Mouse (Mus musculus): ENCODE results near the gene Rag1. TPM values are rescaled to one million over a fixed set of nuclear protein-coding genes. Genes with fewer than 3 reads are reported as not detected.

Rag1 gene
- polyA plus RNA-seq, 1 experiment, result 0.16 TPM

DNA sequence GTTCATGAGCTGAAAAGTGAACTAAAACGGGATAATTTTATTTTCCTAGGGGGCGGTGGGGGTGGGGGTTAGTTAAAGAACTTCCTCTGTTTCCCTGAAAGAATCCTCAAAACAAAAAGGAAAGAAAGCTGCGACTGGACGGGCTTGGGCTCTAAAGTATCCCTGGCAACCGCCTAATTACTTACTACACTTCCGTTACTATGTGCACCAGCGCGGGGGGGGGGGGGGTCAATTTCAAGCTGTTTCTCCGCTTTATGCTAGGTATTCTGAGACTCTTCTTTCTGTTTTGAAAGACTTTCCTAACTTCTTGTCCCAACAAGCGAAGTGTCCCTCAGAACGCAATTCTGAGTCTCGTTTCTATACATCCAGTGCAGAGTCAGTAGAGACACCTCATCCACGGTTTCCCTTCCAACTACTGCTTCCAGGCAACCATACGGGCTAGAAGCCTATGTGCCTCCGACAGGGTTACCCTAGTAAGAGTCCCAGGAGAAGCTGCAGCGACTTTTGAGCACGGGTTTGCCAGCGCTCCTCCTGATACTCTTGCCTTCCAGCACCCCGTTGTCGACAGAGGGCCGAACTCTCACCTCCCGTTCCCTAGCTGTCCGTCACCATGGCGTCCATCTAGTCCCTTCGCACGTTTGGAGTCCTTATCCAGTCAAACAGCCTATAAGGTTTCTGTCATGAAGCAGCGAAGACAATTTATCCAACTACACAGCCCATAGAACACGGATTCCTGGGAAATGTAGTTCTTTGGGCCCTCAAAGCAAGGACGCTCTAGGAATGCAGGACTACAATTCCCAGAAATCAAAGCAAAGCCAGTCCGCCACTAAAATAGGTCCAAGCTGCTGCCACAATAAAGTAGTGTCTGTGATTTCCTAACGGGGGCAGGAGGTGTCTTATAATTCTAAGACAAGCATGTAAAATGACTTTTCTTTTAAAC lies 20.7 kb downstream of the Rag1 start:
- TF ChIP-seq POLR2A (IDR thresholded peaks at IDR 0.05; ENCODE audit: borderline replicate concordance, extremely low read depth, insufficient read depth, insufficient read length, poor library complexity, severe bottlenecking), result peak; percentile 39; the same call in 1 of the 2 replicates
- TF ChIP-seq CTCF (IDR thresholded peaks at IDR 0.05; ENCODE audit: borderline replicate concordance, extremely low read depth, insufficient read depth, insufficient read length), result no peak
- DNase-seq (ENCODE audit: low read depth), result peak; percentile 99

GRCm38 (mm10) chr2:101627227-101627626 lies 22.1 kb downstream of the Rag1 start:
- no peak for TF ChIP-seq POLR2A (IDR thresholded peaks at IDR 0.05; ENCODE audit: borderline replicate concordance, extremely low read depth, insufficient read depth, insufficient read length, poor library complexity, severe bottlenecking)
- no peak for TF ChIP-seq CTCF (IDR thresholded peaks at IDR 0.05; ENCODE audit: borderline replicate concordance, extremely low read depth, insufficient read depth, insufficient read length)
- DNase-seq (ENCODE audit: low read depth), result no peak

- DNase-seq (ENCODE audit: low read depth), result no peak
- TF ChIP-seq CTCF (IDR thresholded peaks at IDR 0.05; ENCODE audit: borderline replicate concordance, extremely low read depth, insufficient read depth, insufficient read length) (no peak), POLR2A (IDR thresholded peaks at IDR 0.05; ENCODE audit: borderline replicate concordance, extremely low read depth, insufficient read depth, insufficient read length, poor library complexity, severe bottlenecking) (no peak)
Observed at GRCm38 (mm10) chr2:101624526-101624925, 24.8 kb downstream of the Rag1 start, which contains the start of gene Rag2. Gene Rag2, plus strand, starts transcription at chr2:101624718.

DNA sequence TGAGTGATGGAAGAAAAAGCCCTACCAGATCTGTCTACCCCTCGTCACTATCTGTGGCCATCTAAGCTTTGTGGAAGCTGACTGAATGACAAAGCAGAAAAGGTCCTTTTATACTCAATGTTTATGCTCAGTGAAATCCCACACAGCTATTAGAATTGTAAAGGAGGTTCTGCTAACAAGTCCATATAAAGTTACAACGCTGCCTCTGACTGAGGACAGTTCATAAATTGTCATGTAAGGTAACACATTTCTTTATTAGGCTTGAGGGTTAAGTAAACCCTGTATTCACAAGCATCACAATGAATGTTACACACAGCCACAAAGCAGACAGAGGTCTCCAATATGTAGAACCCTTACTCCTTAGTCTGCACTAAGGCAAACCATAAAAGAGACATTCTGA lies 25.3 kb downstream of the Rag1 start:
- DNase-seq (ENCODE audit: low read depth), result no peak
- TF ChIP-seq POLR2A (IDR thresholded peaks at IDR 0.05; ENCODE audit: borderline replicate concordance, extremely low read depth, insufficient read depth, insufficient read length, poor library complexity, severe bottlenecking) (no peak), CTCF (IDR thresholded peaks at IDR 0.05; ENCODE audit: borderline replicate concordance, extremely low read depth, insufficient read depth, insufficient read length) (no peak)

DNA sequence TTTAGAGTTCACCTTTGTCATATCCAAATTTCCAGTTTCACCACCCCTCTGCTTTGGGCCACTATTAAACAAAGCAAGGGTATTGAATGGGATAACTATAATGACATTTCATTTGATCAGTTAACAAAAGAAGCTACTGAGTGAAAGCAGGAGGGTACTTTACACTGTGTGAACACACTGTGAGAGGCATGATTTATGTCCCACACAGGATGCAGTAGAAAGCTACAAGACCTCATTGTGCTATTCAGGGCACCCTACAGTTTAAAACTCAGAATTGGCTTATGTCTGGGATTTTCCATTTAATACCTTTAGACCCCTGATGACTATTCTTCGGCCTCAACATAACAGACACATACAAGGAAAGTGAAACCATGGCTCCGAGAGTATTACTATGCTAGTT lies 26.3 kb downstream of the Rag1 start:
- TF ChIP-seq POLR2A (IDR thresholded peaks at IDR 0.05; ENCODE audit: borderline replicate concordance, extremely low read depth, insufficient read depth, insufficient read length, poor library complexity, severe bottlenecking) (no peak), CTCF (IDR thresholded peaks at IDR 0.05; ENCODE audit: borderline replicate concordance, extremely low read depth, insufficient read depth, insufficient read length) (no peak)
- DNase-seq (ENCODE audit: low read depth), result no peak

DNA sequence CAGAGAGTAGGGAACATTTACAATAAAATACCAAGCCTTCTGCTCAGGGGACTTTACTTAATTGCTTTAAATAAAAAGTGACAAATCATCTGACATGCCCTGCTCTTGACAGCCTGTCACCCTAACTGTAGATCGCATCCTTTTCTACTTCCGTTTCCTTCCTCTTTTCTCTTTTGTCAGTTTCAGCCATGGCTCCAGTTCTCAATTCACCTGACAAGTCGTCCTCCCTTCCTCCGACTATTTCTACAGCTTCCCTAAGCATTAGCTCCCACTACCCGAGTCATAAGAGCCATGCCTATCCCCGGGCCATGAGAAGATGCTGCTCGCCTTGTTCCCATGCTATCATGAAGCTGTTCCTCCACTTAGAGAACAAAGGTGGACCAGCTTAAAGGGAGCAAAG lies 27.7 kb downstream of the Rag1 start:
- TF ChIP-seq POLR2A (IDR thresholded peaks at IDR 0.05; ENCODE audit: borderline replicate concordance, extremely low read depth, insufficient read depth, insufficient read length, poor library complexity, severe bottlenecking), result no peak
- no peak for DNase-seq (ENCODE audit: low read depth)

DNA sequence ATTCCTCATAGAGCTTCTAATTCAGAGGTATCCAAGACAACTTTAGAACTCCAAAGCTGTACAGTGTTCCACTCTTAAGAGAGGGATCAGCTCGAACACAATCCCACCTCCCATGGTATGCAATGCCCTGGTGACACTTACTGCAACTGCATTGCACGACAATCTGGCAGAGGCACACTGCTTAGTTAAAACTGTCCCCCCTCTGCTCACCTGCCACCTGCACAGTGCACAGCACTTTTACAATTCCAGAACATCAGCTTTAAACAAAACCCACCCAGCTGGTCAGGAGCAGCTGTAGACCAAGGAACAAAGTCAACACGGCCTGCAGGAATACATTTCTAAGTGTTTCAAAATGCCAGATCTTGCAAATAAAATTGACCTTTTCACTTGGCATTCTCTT lies 28.4 kb downstream of the Rag1 start:
- TF ChIP-seq CTCF (IDR thresholded peaks at IDR 0.05; ENCODE audit: borderline replicate concordance, extremely low read depth, insufficient read depth, insufficient read length) (no peak), POLR2A (IDR thresholded peaks at IDR 0.05; ENCODE audit: borderline replicate concordance, extremely low read depth, insufficient read depth, insufficient read length, poor library complexity, severe bottlenecking) (no peak)

DNA sequence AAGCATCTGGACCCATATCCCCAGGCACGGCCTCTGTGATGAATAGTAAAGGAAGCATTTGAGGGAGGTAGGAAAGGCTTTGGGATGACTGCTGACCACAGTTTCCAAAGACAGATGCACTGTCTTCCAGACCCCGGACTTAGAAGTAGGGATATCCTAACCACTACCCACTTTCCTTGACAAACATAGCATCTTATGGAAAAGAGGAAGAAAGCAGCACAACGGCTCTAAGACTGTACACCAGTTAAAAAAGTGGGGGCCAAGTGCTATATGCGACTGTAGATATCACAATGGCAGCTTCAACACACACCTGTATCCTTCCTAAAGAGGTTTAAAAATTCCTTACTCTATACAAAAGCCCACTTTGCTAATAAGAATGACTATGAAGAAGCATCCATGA lies 30.9 kb downstream of the Rag1 start:
- DNase-seq (ENCODE audit: low read depth), result no peak
- TF ChIP-seq POLR2A (IDR thresholded peaks at IDR 0.05; ENCODE audit: borderline replicate concordance, extremely low read depth, insufficient read depth, insufficient read length, poor library complexity, severe bottlenecking) (no peak), CTCF (IDR thresholded peaks at IDR 0.05; ENCODE audit: borderline replicate concordance, extremely low read depth, insufficient read depth, insufficient read length) (no peak)

More for the DNA sequence above, 28.4 kb downstream of the Rag1 start:
- no peak for DNase-seq (ENCODE audit: low read depth)

DNA sequence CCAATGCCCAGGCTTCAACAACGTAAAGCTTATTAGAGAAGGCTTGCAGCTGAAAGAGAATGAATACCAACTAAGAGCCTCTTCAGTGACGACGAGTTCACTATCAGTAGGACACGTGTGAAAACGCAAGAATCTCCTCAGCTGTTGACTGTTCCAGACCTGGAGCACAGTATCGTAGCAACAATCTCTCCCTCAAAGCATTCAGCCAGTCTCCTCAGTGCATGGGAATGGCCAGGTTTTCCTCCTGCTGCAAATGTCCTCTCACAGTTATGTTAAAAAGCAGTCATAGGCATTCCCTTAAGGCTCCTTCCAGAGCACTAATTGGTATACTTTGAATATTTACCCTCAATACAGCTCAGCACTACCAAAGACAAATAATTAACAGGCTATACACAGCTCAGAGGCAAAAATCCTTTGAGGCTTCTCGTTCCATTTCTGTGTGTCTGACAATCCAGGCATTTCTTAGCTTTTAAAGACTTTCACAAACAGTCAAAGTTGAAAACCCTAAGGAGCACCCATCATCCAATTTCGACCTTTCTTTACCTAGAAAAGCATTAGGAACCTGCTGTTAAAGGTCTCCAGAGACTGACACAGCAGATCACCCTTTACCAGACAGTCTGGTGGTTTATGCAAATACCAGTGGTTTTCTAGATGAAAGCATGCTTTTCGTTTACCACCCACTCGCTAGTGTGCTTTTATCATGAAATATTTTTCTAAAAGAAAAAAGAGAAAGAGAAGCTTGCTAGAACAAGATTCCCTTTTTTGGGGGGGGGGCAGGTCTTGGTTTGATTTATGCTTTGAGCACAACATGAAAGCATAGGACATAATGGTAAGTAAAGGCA lies 33.6 kb downstream of the Rag1 start:
- TF ChIP-seq CTCF (IDR thresholded peaks at IDR 0.05; ENCODE audit: borderline replicate concordance, extremely low read depth, insufficient read depth, insufficient read length) (no peak), POLR2A (IDR thresholded peaks at IDR 0.05; ENCODE audit: borderline replicate concordance, extremely low read depth, insufficient read depth, insufficient read length, poor library complexity, severe bottlenecking) (no peak)
- DNase-seq (ENCODE audit: low read depth), result peak; percentile 51

DNA sequence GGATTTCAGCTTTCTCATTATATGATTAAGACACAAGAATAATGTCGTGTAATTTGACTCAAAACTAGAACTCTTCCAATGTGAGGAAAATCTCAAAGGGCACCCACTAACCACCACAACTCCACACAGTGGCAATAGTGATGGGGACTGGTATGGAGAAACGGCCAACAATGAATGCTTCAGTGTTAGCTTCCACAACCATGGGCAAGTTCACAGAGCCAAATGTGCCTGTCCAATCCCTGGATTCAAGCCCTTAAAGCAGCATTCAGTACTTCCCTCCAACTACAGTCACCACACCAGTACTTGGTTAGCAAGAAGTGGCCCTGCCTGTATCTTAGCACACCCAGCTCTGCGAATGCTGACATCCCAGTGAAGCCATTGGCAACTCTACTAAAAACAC lies 38.4 kb downstream of the Rag1 start:
- TF ChIP-seq POLR2A (IDR thresholded peaks at IDR 0.05; ENCODE audit: borderline replicate concordance, extremely low read depth, insufficient read depth, insufficient read length, poor library complexity, severe bottlenecking) (no peak), CTCF (IDR thresholded peaks at IDR 0.05; ENCODE audit: borderline replicate concordance, extremely low read depth, insufficient read depth, insufficient read length) (no peak)
- no peak for DNase-seq (ENCODE audit: low read depth)

GRCm38 (mm10) chr2:101608232-101608894 lies 40.9 kb downstream of the Rag1 start:
- no peak for TF ChIP-seq POLR2A (IDR thresholded peaks at IDR 0.05; ENCODE audit: borderline replicate concordance, extremely low read depth, insufficient read depth, insufficient read length, poor library complexity, severe bottlenecking)
- no peak for TF ChIP-seq CTCF (IDR thresholded peaks at IDR 0.05; ENCODE audit: borderline replicate concordance, extremely low read depth, insufficient read depth, insufficient read length)
- DNase-seq (ENCODE audit: low read depth), result peak; percentile 87

Data from brain, embryonic 14.5 days (tissue).